Mouse (Mus musculus): ENCODE results near the gene Endou.

DNA sequence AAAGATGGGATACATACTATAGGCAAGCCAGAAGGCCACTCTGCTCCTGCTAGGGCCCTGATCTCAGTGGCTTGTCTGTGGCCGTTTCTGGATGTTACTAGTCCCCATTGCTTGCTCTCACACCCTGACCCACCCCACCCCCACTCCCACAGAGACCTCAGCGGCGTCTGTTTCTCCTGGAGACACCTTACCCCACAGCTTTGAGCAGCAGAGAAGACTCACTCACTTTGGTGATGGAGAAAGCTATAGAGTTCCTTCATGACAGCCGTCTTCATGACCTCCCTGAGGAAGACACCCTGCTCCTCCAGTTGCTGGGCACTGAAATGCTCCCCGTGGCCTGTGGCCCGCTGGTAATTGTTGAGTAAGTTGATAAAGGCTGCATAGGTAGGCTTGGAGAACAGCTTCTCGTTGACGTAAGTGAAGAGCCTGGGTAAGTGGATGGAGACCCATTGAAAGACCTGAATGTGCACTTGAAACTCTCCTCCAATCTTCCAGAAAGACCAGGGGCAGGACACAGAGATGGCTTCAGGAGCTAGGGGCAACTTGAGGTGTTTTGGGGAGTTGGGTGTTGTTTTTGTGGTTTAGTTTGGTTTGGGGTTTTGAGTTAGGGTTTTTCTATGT is 12.5 kb downstream of the Endou start:
- TF ChIP-seq CTCF (IDR thresholded peaks at IDR 0.05; ENCODE audit: control insufficient read depth, insufficient read depth, insufficient read length) (no peak), MAX (IDR thresholded peaks at IDR 0.05) (no peak), USF1 (IDR thresholded peaks at IDR 0.05; ENCODE audit: low read depth) (no peak)
